Mouse (Mus musculus) c-Kit-positive CD71-positive TER-119-positive erythroid progenitor cells, embryonic 14.5 days (primary cell): Measurements from ENCODE around the gene Pik3r5.

ENCODE experiments used
- DNase-seq: peaks from one replicate; pipeline ENCODE4 v3.0.0-alpha.2; 2013; ENCODE audit warnings: low spot score

Gene Pik3r5

GRCm38 (mm10) chr11:68448356-68448755 is 16.4 kb downstream of the Pik3r5 start:
- no peak for DNase-seq

GRCm38 (mm10) chr11:68451282-68451735 is 19.4 kb downstream of the Pik3r5 start:
- no peak for DNase-seq

- DNase-seq, result no peak
Measured at GRCm38 (mm10) chr11:68451747-68452405, 20.0 kb downstream of the Pik3r5 start.

GRCm38 (mm10) chr11:68452740-68453139 is 20.8 kb downstream of the Pik3r5 start:
- DNase-seq, result no peak

- DNase-seq, result no peak
Measured at GRCm38 (mm10) chr11:68453301-68453700, 21.4 kb downstream of the Pik3r5 start.

GRCm38 (mm10) chr11:68458086-68458485 is 26.2 kb downstream of the Pik3r5 start:
- DNase-seq, result no peak

GRCm38 (mm10) chr11:68459021-68459420 is 27.1 kb downstream of the Pik3r5 start:
- DNase-seq, result no peak

- DNase-seq, result no peak
Measured at GRCm38 (mm10) chr11:68459486-68459885, 27.6 kb downstream of the Pik3r5 start.

GRCm38 (mm10) chr11:68462716-68463115 is 30.8 kb downstream of the Pik3r5 start:
- no peak for DNase-seq

- no peak for DNase-seq
Measured at GRCm38 (mm10) chr11:68464260-68464659, 32.3 kb downstream of the Pik3r5 start.

- DNase-seq, result no peak
Measured at GRCm38 (mm10) chr11:68465090-68465489, 33.2 kb downstream of the Pik3r5 start.

- DNase-seq, result no peak
Measured at GRCm38 (mm10) chr11:68467441-68467840, 35.5 kb downstream of the Pik3r5 start.

- DNase-seq, result no peak
Measured at GRCm38 (mm10) chr11:68467962-68468612, 36.2 kb downstream of the Pik3r5 start.

- DNase-seq, result no peak
Measured at GRCm38 (mm10) chr11:68468886-68469285, 37.0 kb downstream of the Pik3r5 start.

GRCm38 (mm10) chr11:68472162-68472849 is 40.4 kb downstream of the Pik3r5 start:
- no peak for DNase-seq

GRCm38 (mm10) chr11:68474600-68474999 is 42.7 kb downstream of the Pik3r5 start:
- no peak for DNase-seq

- no peak for DNase-seq
Measured at GRCm38 (mm10) chr11:68475676-68476075, 43.8 kb downstream of the Pik3r5 start.

GRCm38 (mm10) chr11:68477661-68478060 is 45.7 kb downstream of the Pik3r5 start:
- DNase-seq, result no peak

- no peak for DNase-seq
Measured at GRCm38 (mm10) chr11:68478574-68478981, 46.7 kb downstream of the Pik3r5 start.

- DNase-seq, result no peak
Measured at GRCm38 (mm10) chr11:68480660-68481059, 48.7 kb downstream of the Pik3r5 start.

GRCm38 (mm10) chr11:68482001-68482400 is 50.1 kb downstream of the Pik3r5 start:
- no peak for DNase-seq

- no peak for DNase-seq
Measured at GRCm38 (mm10) chr11:68483213-68483612, 51.3 kb downstream of the Pik3r5 start.

GRCm38 (mm10) chr11:68484431-68484830 is 52.5 kb downstream of the Pik3r5 start:
- DNase-seq, result no peak
